Comparison of ENCODE assay signal across 14 mouse cellular contexts in the genomic region with DNA sequence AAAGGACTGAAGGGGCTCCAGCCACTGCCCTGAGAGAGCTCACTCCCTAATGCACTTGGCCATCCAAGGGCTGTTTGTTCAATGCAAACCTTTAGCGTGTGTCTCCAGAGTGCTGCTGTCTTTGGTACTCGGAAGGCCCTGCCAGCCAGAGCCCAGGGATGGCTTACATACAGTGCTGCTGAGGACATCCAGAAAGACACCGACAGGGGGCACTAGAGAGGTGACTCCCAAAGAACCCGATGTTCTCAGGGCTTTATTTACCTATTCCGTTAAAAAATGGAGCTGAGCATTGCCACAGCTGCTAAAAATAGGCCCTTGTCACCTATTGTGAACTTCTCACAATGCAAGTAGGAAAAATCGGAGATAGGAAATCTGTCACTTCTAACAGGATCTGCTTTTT. TPM values are rescaled to one million over a fixed set of nuclear protein-coding genes. Genes with fewer than 3 reads are reported as not detected.
A peak's percentile ranks its signal among the peaks of the same experiment; 100 is the strongest.
DNase-seq lines count a peak whose midpoint lies in the region; ATAC-seq and TF ChIP-seq lines count a peak whose summit lies in the region.
"Had no signal": no experiment of that assay in that cellular context is flagged by ENCODE, and none has a peak within 500 bp of the region (broad histone marks: within the 10 kb centered on the region; RNA-seq: fewer than 3 reads in every experiment).

No protein-coding gene starts in this region.

- H3K36me3 ChIP-seq in kidney, embryonic 14.5 days (ENCODE audit: control insufficient read depth, insufficient read depth, low read length) = no peaks in the 10 kb centered on the region
- no peaks in the 10 kb centered on the region for H3K36me3 ChIP-seq in thymus, adult 2 months (ENCODE audit: control insufficient read depth, insufficient read depth, low read length)
- H3K36me3 ChIP-seq: limb, embryonic 13.5 days had no signal

- H3K4me3 ChIP-seq in kidney, embryonic 14.5 days (ENCODE audit: low read length) = no peak overlapping the region
- no peak overlapping the region for H3K4me3 ChIP-seq in thymus, adult 2 months (ENCODE audit: control insufficient read depth, insufficient read depth, low read length)
- H3K4me3 ChIP-seq: limb, embryonic 13.5 days had no signal

- H3K27me3 ChIP-seq in kidney, embryonic 14.5 days (ENCODE audit: control insufficient read depth, insufficient read depth, low read length) = no peaks in the 10 kb centered on the region
- no peaks in the 10 kb centered on the region for H3K27me3 ChIP-seq in thymus, adult 2 months (ENCODE audit: control insufficient read depth, insufficient read depth, low read length)
- H3K27me3 ChIP-seq: limb, embryonic 13.5 days had no signal

- ATAC-seq in cerebellum, adult (ENCODE audit: insufficient number of reproducible peaks, low FRiP score, low TSS enrichment) = no peak
- ATAC-seq in kidney, embryonic 14.5 days (ENCODE audit: low FRiP score, low TSS enrichment) = no peak
- ATAC-seq: activated CD4-positive, CD25-positive, alpha-beta regulatory T cell, adult 4 months had no signal

- WGBS in kidney, embryonic 14.5 days = 61% methylated on average over 6 of the region's 6 CpGs
- WGBS in thymus, adult 2 months = 72% methylated on average over 6 of the region's 6 CpGs

- DNase-seq in cerebellum, adult 9-10 months = peak; percentile 16
- DNase-seq in kidney, postnatal 10 days = peak; percentile 24
- DNase-seq in thymus, adult 2 months = peak; percentile 24
- no peak for DNase-seq in thymus, adult 18-20 months
- peak; percentile 53 for DNase-seq in thymus, postnatal 4 days
- DNase-seq in adrenal gland, postnatal 14 days = no peak
- DNase-seq: B cell, adult 2 months; cerebellum, adult 11-12 months; gastrocnemius, postnatal 36 days had no signal

- peaks cover 8% of the 10 kb centered on the region; the same call in 1 of the 2 replicates for H3K4me1 ChIP-seq in kidney, embryonic 14.5 days (ENCODE audit: control insufficient read depth, insufficient read depth, low read length)
- peaks cover 9% of the 10 kb centered on the region for H3K4me1 ChIP-seq in thymus, adult 2 months (replicated peaks; ENCODE audit: control insufficient read depth, insufficient read depth, low read length)

- TF ChIP-seq POLR2A in thymus, adult 2 months (IDR thresholded peaks at IDR 0.05; ENCODE audit: control insufficient read depth, extremely low read depth, insufficient read depth, low read length, poor library complexity) = no peak

- no peak overlapping the region for H3K27ac ChIP-seq in kidney, embryonic 14.5 days (ENCODE audit: low read depth, low read length)
- no peak overlapping the region for H3K27ac ChIP-seq in thymus, adult 2 months (ENCODE audit: control insufficient read depth, insufficient read depth, low read length)
- H3K27ac ChIP-seq: limb, embryonic 13.5 days had no signal

- TF ChIP-seq CTCF in thymus, adult 2 months (IDR thresholded peaks at IDR 0.05; ENCODE audit: borderline replicate concordance, control insufficient read depth, extremely low read depth, insufficient read depth, low read length, poor library complexity) = peak; percentile 42; the same call in 1 of the 2 replicates

- no peak overlapping the region for H3K4me2 ChIP-seq in kidney, embryonic 14.5 days (replicated peaks; ENCODE audit: low read depth, low read length)
- H3K4me2 ChIP-seq: limb, embryonic 13.5 days; midbrain, embryonic 11.5 days had no signal

- no peaks in the 10 kb centered on the region for H3K9me3 ChIP-seq in kidney, embryonic 14.5 days (ENCODE audit: control insufficient read depth, low read length)
- H3K9me3 ChIP-seq: limb, embryonic 13.5 days had no signal

- H3K9ac ChIP-seq in kidney, embryonic 14.5 days (ENCODE audit: low read depth, low read length) = no peak overlapping the region
- H3K9ac ChIP-seq: limb, embryonic 13.5 days had no signal

RNA-seq across cellular contexts. Expression of gene Eif4e3, which starts 54.7 kb away (rescaled TPM):
- polyA plus RNA-seq in kidney, embryonic 14.5 days (2014; fragmentation: Nextera tagmentation; extraction: Ambion mirVana) = 19.5 TPM in 2 replicates
- 30.4 and 34.4 TPM in 2 replicates for polyA plus RNA-seq in thymus, adult 2 months (2012; rRNA removed)
- 32.9 and 33.6 TPM in 2 replicates for total RNA-seq in adrenal gland, postnatal 14 days (2021)

RNA-seq across cellular contexts. Expression of gene Gm20696, which starts 54.7 kb away (rescaled TPM):
- 4.9 and 7.5 TPM in 2 replicates for polyA plus RNA-seq in kidney, embryonic 14.5 days (2014; fragmentation: Nextera tagmentation; extraction: Ambion mirVana)
- 2.7 and 3.3 TPM in 2 replicates for polyA plus RNA-seq in thymus, adult 2 months (2012; rRNA removed)
- 5.0 and 7.7 TPM in 2 replicates for total RNA-seq in adrenal gland, postnatal 14 days (2021)

Comparison
In these comparisons a context has a peak if more than half of its experiments do, and no peak if none do; other contexts are left out.
1. DNase-seq: peak in cerebellum, adult 9-10 months (single experiment), kidney, postnatal 10 days (single experiment), thymus, adult 2 months (single experiment) and thymus, postnatal 4 days (single experiment); none in thymus, adult 18-20 months (0 of 2) and adrenal gland, postnatal 14 days (single experiment).